Mouse (Mus musculus): ENCODE measurements at regions not wholly inside any gene's neighbourhood (a gene's known extent, or its start where the extent isn't known, plus 50 kb on each side); places are given as distances from the start of the nearest gene placed in this dataset.
"Not testable (repeated sequence)": the region's sequence is repeated elsewhere in the genome, so short reads cannot be mapped to it uniquely, and the experiment has no call there.

- no peak overlapping the region for H3K4me3 ChIP-seq (ENCODE audit: low read length)
- 89% methylated on average over 4 of the region's 4 CpGs for WGBS
- H3K27me3 ChIP-seq (replicated peaks; ENCODE audit: control insufficient read depth, insufficient read depth, low read length) = no peaks in the 10 kb centered on the region
- no peaks in the 10 kb centered on the region for H3K4me1 ChIP-seq (ENCODE audit: control insufficient read depth, insufficient read depth, low read depth, low read length)
- H3K27ac ChIP-seq (ENCODE audit: low read depth, low read length) = no peak overlapping the region
- no peak overlapping the region for H3K4me2 ChIP-seq (ENCODE audit: low read length)
- no peaks in the 10 kb centered on the region for H3K36me3 ChIP-seq (ENCODE audit: control insufficient read depth, insufficient read depth, low read length)
- ATAC-seq = no peak
- H3K9ac ChIP-seq (ENCODE audit: low read depth, low read length) = no peak overlapping the region
- no peaks in the 10 kb centered on the region for H3K9me3 ChIP-seq (ENCODE audit: control insufficient read depth, low read length)
Observed at GRCm38 (mm10) chr9:72190631-72191030, 79.0 kb upstream of the Tcf12 start.

- H3K27ac ChIP-seq (ENCODE audit: low read depth, low read length) = no peak overlapping the region
- no peak overlapping the region for H3K4me2 ChIP-seq (ENCODE audit: low read length)
- H3K27me3 ChIP-seq (replicated peaks; ENCODE audit: control insufficient read depth, insufficient read depth, low read length) = no peaks in the 10 kb centered on the region
- H3K4me1 ChIP-seq (ENCODE audit: control insufficient read depth, insufficient read depth, low read depth, low read length) = no peaks in the 10 kb centered on the region
- no peak for ATAC-seq
- WGBS = 91% methylated on average over 8 of the region's 8 CpGs
- no peaks in the 10 kb centered on the region for H3K9me3 ChIP-seq (ENCODE audit: control insufficient read depth, low read length)
- H3K9ac ChIP-seq (ENCODE audit: low read depth, low read length) = no peak overlapping the region
- H3K4me3 ChIP-seq (ENCODE audit: low read length) = no peak overlapping the region
- H3K36me3 ChIP-seq (ENCODE audit: control insufficient read depth, insufficient read depth, low read length) = no peaks in the 10 kb centered on the region
Observed at GRCm38 (mm10) chr9:72191091-72191490, 79.4 kb upstream of the Tcf12 start.

DNA sequence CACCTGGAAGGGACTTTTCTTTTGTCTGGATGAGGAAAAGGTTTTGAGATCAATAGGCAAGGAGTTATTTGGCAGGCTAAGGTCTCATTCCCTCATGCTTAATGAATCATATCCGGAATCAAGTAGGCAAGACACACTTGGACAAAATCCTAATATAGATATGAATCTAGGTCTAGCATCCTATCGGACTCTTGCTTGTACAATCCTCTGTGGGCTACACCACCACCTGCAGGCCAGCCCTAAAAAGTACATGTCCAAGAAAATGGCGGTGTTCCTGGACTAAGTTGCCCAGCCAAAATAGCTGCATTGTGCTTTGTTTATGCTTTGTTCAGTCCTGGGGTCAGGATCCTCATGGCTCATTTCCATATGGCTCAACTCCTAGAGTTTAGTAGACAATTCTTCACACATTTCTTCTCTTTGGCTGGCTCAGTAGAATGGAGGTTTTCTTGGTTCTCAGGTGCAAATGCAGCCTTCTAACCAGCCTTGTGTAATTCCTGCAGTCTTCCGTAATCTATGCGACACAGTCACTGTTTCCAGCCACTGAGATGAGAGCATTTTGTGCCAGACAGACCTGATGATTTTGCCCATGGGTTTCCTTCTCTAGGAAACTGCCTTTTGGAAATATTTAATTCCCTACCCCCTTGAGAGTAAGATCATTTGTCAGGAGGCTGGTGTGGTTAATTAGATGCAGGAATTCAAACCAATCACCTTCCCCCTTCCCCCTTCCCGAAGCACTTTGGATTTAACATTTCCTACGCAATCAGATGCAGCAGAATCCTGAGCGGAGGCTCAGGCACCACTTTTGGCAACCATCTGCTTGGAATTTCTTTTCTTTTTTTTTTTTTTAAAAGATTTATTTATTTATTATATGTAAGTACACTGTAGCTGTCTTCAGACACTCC is 80.6 kb upstream of the Tcf12 start:
- Histone ChIP-seq H3K27me3 (replicated peaks; ENCODE audit: control insufficient read depth, insufficient read depth, low read length) (no peaks in the 10 kb centered on the region), H3K4me2 (ENCODE audit: low read length) (0 out of 2 replicates have a peak overlapping the region, but pooled peaks have one; percentile 10), H3K4me3 (ENCODE audit: low read length) (no peak overlapping the region), H3K4me1 (ENCODE audit: control insufficient read depth, insufficient read depth, low read depth, low read length) (no peaks in the 10 kb centered on the region), H3K9ac (ENCODE audit: low read depth, low read length) (no peak overlapping the region), H3K9me3 (ENCODE audit: control insufficient read depth, low read length) (no peaks in the 10 kb centered on the region), H3K27ac (ENCODE audit: low read depth, low read length) (no peak overlapping the region), H3K36me3 (ENCODE audit: control insufficient read depth, insufficient read depth, low read length) (no peaks in the 10 kb centered on the region)
- 40% methylated on average over 8 of the region's 8 CpGs for WGBS
- ATAC-seq = peak; percentile 54; the same call in 1 of the 2 replicates

DNA sequence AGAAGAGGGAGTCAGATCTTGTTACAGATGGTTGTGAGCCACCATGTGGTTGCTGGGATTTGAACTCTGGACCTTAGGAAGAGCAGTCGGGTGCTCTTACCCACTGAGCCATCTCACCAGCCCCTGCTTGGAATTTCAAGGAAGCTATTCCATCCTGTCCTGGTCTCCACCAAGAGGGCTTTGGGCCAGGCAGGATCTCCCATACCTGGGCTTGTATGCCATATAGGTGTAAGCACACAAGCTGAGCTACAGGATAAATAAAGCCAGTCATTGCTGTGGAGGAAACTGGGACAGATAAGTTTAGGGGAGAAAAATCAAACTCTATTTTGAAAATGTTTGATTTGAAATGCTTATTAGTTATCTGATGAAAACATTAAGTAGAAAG is 81.3 kb upstream of the Tcf12 start:
- not testable (repeated sequence) for H3K4me1 ChIP-seq (ENCODE audit: control insufficient read depth, insufficient read depth, low read depth, low read length); H3K27ac ChIP-seq (ENCODE audit: low read depth, low read length); H3K4me3 ChIP-seq (ENCODE audit: low read length); H3K27me3 ChIP-seq (replicated peaks; ENCODE audit: control insufficient read depth, insufficient read depth, low read length); H3K4me2 ChIP-seq (ENCODE audit: low read length); ATAC-seq; H3K9me3 ChIP-seq (ENCODE audit: control insufficient read depth, low read length); H3K36me3 ChIP-seq (ENCODE audit: control insufficient read depth, insufficient read depth, low read length); H3K9ac ChIP-seq (ENCODE audit: low read depth, low read length)
- WGBS = 95% methylated on average over 1 of the region's 1 CpGs

DNA sequence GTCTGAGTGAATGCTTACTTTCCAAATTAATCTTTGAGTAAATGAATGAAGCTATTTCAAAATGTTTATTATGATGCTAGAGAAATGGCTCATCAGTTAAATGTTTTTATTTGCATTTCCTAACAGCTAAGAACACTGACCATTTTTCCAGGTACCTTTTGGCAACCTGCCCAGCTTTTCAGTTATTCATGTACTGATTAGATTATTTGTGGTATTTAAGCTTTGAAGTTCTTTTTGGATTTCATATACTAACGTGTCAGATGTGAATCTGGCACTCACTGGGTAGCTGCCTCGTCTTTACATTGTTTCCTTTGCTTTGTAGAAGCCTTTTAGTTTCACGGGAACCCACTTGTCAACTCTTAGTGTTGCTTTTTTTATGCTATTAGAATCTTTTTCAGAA is 79.3 kb upstream of the Zfp280d start:
- Histone ChIP-seq H3K4me3 (ENCODE audit: low read length) (no peak overlapping the region), H3K4me2 (ENCODE audit: low read length) (no peak overlapping the region), H3K27me3 (replicated peaks; ENCODE audit: control insufficient read depth, insufficient read depth, low read length) (no peaks in the 10 kb centered on the region), H3K27ac (ENCODE audit: low read depth, low read length) (no peak overlapping the region), H3K36me3 (ENCODE audit: control insufficient read depth, insufficient read depth, low read length) (no peaks in the 10 kb centered on the region), H3K9ac (ENCODE audit: low read depth, low read length) (no peak overlapping the region), H3K4me1 (ENCODE audit: control insufficient read depth, insufficient read depth, low read depth, low read length) (peaks cover 3% of the 10 kb centered on the region; the same call in 1 of the 2 replicates), H3K9me3 (ENCODE audit: control insufficient read depth, low read length) (no peaks in the 10 kb centered on the region)
- no peak for ATAC-seq
- WGBS = 76% methylated on average over 3 of the region's 3 CpGs

DNA sequence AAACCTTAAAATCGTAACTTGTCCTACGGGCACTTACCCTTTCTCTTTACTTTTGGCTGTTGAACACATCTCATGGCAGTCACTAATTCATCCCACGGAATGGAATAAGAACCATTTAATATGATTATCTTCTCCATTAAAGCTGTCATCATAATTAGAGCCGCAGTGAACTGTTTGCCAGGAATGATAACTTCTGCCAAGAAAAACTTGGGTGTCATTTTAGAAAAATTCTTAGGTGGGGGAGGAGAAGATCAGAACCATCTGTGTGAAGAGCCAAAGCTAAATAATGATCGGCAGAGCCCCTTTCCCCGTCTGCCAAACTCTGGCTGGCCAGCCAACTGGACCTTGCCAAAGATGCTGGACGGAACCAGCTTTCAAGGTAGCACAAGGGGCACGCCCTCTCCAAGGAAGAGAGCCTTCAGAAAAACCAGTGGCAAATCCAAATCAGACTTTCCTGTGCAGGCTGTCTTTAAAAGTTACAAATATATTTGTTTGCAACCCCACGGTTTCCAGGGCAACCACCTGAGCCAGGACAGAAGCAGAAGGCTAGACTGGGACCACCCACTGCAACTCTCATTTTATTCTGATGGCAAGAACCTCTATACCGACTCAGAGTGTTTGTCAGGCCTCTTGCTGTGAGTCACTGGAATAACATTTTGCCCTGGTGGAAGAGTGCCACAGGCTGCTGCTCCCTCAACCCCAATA is 77.9 kb upstream of the Zfp280d start:
- no peak overlapping the region for H3K9ac ChIP-seq (ENCODE audit: low read depth, low read length)
- H3K4me2 ChIP-seq (ENCODE audit: low read length) = no peak overlapping the region
- WGBS = 66% methylated on average over 10 of the region's 10 CpGs
- peak; percentile 65; the same call in 1 of the 2 replicates for ATAC-seq
- H3K9me3 ChIP-seq (ENCODE audit: control insufficient read depth, low read length) = no peaks in the 10 kb centered on the region
- H3K36me3 ChIP-seq (ENCODE audit: control insufficient read depth, insufficient read depth, low read length) = no peaks in the 10 kb centered on the region
- no peak overlapping the region for H3K27ac ChIP-seq (ENCODE audit: low read depth, low read length)
- no peak overlapping the region for H3K4me3 ChIP-seq (ENCODE audit: low read length)
- no peaks in the 10 kb centered on the region for H3K27me3 ChIP-seq (replicated peaks; ENCODE audit: control insufficient read depth, insufficient read depth, low read length)
- peaks cover 3% of the 10 kb centered on the region; the same call in 1 of the 2 replicates for H3K4me1 ChIP-seq (ENCODE audit: control insufficient read depth, insufficient read depth, low read depth, low read length)

- 73% methylated on average over 11 of the region's 11 CpGs for WGBS
- Histone ChIP-seq H3K4me3 (ENCODE audit: low read length) (no peak overlapping the region), H3K4me1 (ENCODE audit: control insufficient read depth, insufficient read depth, low read depth, low read length) (peaks cover 3% of the 10 kb centered on the region; the same call in 1 of the 2 replicates), H3K27ac (ENCODE audit: low read depth, low read length) (no peak overlapping the region), H3K4me2 (ENCODE audit: low read length) (no peak overlapping the region), H3K9ac (ENCODE audit: low read depth, low read length) (no peak overlapping the region), H3K9me3 (ENCODE audit: control insufficient read depth, low read length) (no peaks in the 10 kb centered on the region), H3K36me3 (ENCODE audit: control insufficient read depth, insufficient read depth, low read length) (no peaks in the 10 kb centered on the region), H3K27me3 (replicated peaks; ENCODE audit: control insufficient read depth, insufficient read depth, low read length) (no peaks in the 10 kb centered on the region)
- ATAC-seq = no peak
Observed at GRCm38 (mm10) chr9:72197331-72197732, 77.3 kb upstream of the Zfp280d start.

GRCm38 (mm10) chr9:72198976-72199375 is 75.7 kb upstream of the Zfp280d start:
- no peak overlapping the region for H3K27ac ChIP-seq (ENCODE audit: low read depth, low read length)
- no peaks in the 10 kb centered on the region for H3K9me3 ChIP-seq (ENCODE audit: control insufficient read depth, low read length)
- H3K36me3 ChIP-seq (ENCODE audit: control insufficient read depth, insufficient read depth, low read length) = no peaks in the 10 kb centered on the region
- WGBS = 96% methylated on average over 5 of the region's 5 CpGs
- H3K4me2 ChIP-seq (ENCODE audit: low read length) = no peak overlapping the region
- H3K4me1 ChIP-seq (ENCODE audit: control insufficient read depth, insufficient read depth, low read depth, low read length) = peaks cover 3% of the 10 kb centered on the region; the same call in 1 of the 2 replicates
- ATAC-seq = no peak
- H3K27me3 ChIP-seq (replicated peaks; ENCODE audit: control insufficient read depth, insufficient read depth, low read length) = no peaks in the 10 kb centered on the region
- no peak overlapping the region for H3K9ac ChIP-seq (ENCODE audit: low read depth, low read length)
- no peak overlapping the region for H3K4me3 ChIP-seq (ENCODE audit: low read length)

DNA sequence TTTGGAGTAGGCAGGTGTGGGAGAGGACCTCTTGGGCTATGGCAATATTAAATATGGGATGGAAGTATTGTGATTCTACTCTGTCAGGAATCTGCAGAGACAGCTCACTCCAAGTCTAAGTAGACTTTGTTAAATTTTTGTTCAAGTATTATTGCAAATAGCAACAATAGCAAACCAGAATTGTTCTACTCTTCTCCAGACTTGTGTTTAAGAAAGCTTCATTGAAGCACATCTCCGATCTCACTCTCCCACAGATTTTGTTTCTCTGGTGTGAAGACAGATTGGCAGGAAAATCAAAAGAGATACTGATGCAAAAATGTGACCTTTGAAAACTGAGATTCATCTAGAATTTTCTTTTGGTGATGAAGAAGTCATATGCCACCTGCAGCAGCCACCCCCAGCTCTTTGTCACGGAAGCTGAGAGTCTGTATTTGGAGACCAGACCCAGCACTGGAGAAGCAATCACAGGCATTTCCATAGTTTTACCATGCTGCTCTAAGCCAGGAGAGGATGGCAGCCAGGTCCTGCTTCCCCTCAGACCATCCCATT is 70.2 kb upstream of the Zfp280d start:
- no peaks in the 10 kb centered on the region for H3K9me3 ChIP-seq (ENCODE audit: control insufficient read depth, low read length)
- no peak overlapping the region for H3K4me3 ChIP-seq (ENCODE audit: low read length)
- H3K4me2 ChIP-seq (ENCODE audit: low read length) = no peak overlapping the region
- no peaks in the 10 kb centered on the region for H3K27me3 ChIP-seq (replicated peaks; ENCODE audit: control insufficient read depth, insufficient read depth, low read length)
- no peaks in the 10 kb centered on the region for H3K36me3 ChIP-seq (ENCODE audit: control insufficient read depth, insufficient read depth, low read length)
- H3K9ac ChIP-seq (ENCODE audit: low read depth, low read length) = no peak overlapping the region
- ATAC-seq = no peak
- H3K4me1 ChIP-seq (ENCODE audit: control insufficient read depth, insufficient read depth, low read depth, low read length) = no peaks in the 10 kb centered on the region
- WGBS = 94% methylated on average over 2 of the region's 2 CpGs
- no peak overlapping the region for H3K27ac ChIP-seq (ENCODE audit: low read depth, low read length)

All from hindbrain, embryonic 16.5 days (tissue).